Mouse (Mus musculus): Measurements from ENCODE around the gene Ccl1. TPM values are rescaled to one million over a fixed set of nuclear protein-coding genes. Genes with fewer than 3 reads are reported as not detected.

The Ccl1 gene
- polyA plus RNA-seq, 1 experiment from 2014 or later = not detected

DNA sequence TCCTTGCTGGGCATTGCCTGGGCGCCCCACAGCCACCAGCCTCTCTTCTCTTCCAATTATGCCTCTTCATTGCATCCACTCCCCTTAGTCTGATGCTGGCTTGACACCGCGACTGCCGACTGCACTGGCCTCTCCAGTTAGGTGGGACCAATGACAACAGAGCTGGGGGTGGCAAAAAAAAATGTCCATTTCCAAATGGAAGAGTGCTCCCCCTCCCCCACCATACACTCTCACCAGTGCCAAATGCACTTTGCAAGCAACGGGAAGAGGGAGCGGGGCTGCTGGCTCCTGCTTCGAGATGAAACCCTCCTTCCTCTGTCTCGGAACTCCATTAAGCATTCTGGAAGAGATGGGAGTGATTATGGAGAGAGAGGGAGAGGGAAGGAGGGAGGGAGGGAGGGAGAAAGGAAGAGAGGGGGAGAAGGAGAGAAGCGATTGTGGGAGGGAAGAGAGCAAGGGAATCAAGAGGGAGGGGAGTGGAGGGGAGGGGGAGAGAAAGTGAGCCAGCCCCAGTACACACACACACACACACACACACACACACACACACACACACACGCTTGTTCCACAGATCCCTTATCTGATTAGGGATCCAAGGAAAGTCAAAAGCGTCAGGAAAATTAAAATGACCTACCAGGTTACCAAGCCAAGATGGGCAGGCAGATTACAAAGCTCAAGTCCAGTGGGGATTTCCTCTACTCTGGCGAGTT is 5.0 kb upstream of the Ccl1 start:
- Histone ChIP-seq H3K9me3 (replicated peaks; ENCODE audit: low read length) (no peaks in the 10 kb centered on the region), H3K9ac (ENCODE audit: low read depth, low read length) (no peak overlapping the region), H3K4me3 (replicated peaks; ENCODE audit: low read depth, low read length) (no peak overlapping the region), H3K36me3 (ENCODE audit: insufficient read depth, low read length) (no peaks in the 10 kb centered on the region), H3K27me3 (ENCODE audit: insufficient read depth, low read length) (no peaks in the 10 kb centered on the region), H3K4me1 (replicated peaks; ENCODE audit: insufficient read depth, low read length) (no peaks in the 10 kb centered on the region), H3K27ac (no peak overlapping the region), H3K4me2 (ENCODE audit: low read length) (no peak overlapping the region)
- 18% methylated on average over 12 of the region's 12 CpGs for WGBS
- no peak for TF ChIP-seq CTCF (IDR thresholded peaks at IDR 0.05; ENCODE audit: low read depth)
- ATAC-seq (replicated peaks; ENCODE audit: low FRiP score, low read depth) (no peak), DNase-seq (ENCODE audit: low spot score) (no peak)

- no peaks in the 10 kb centered on the region for H3K9me3 ChIP-seq (replicated peaks; ENCODE audit: low read length)
- H3K9ac ChIP-seq (ENCODE audit: low read depth, low read length) = no peak overlapping the region
- DNase-seq (ENCODE audit: low spot score) (no peak), ATAC-seq (replicated peaks; ENCODE audit: low FRiP score, low read depth) (no peak)
- no peaks in the 10 kb centered on the region for H3K4me1 ChIP-seq (replicated peaks; ENCODE audit: insufficient read depth, low read length)
- no peak for TF ChIP-seq CTCF (IDR thresholded peaks at IDR 0.05; ENCODE audit: low read depth)
- H3K27me3 ChIP-seq (ENCODE audit: insufficient read depth, low read length) = no peaks in the 10 kb centered on the region
- no peak overlapping the region for H3K4me3 ChIP-seq (replicated peaks; ENCODE audit: low read depth, low read length)
- no peak overlapping the region for H3K4me2 ChIP-seq (ENCODE audit: low read length)
- H3K36me3 ChIP-seq (ENCODE audit: insufficient read depth, low read length) = no peaks in the 10 kb centered on the region
- WGBS = 83% methylated on average over 4 of the region's 4 CpGs
- H3K27ac ChIP-seq = no peak overlapping the region
Observed at GRCm38 (mm10) chr11:82297895-82298294, 7.6 kb downstream of the Ccl1 start.

- H3K4me3 ChIP-seq (replicated peaks; ENCODE audit: low read depth, low read length) = no peak overlapping the region
- ATAC-seq (replicated peaks; ENCODE audit: low FRiP score, low read depth) = no peak
- no peak overlapping the region for H3K27ac ChIP-seq
- TF ChIP-seq CTCF (IDR thresholded peaks at IDR 0.05; ENCODE audit: low read depth) = no peak
- no peak for DNase-seq (ENCODE audit: low spot score)
- no peaks in the 10 kb centered on the region for H3K36me3 ChIP-seq (ENCODE audit: insufficient read depth, low read length)
- H3K9me3 ChIP-seq (replicated peaks; ENCODE audit: low read length) = no peaks in the 10 kb centered on the region
- no peaks in the 10 kb centered on the region for H3K27me3 ChIP-seq (ENCODE audit: insufficient read depth, low read length)
- H3K9ac ChIP-seq (ENCODE audit: low read depth, low read length) = no peak overlapping the region
- H3K4me2 ChIP-seq (ENCODE audit: low read length) = no peak overlapping the region
- H3K4me1 ChIP-seq (replicated peaks; ENCODE audit: insufficient read depth, low read length) = no peaks in the 10 kb centered on the region
Observed at GRCm38 (mm10) chr11:82290841-82291240, 14.6 kb downstream of the Ccl1 start.

DNA sequence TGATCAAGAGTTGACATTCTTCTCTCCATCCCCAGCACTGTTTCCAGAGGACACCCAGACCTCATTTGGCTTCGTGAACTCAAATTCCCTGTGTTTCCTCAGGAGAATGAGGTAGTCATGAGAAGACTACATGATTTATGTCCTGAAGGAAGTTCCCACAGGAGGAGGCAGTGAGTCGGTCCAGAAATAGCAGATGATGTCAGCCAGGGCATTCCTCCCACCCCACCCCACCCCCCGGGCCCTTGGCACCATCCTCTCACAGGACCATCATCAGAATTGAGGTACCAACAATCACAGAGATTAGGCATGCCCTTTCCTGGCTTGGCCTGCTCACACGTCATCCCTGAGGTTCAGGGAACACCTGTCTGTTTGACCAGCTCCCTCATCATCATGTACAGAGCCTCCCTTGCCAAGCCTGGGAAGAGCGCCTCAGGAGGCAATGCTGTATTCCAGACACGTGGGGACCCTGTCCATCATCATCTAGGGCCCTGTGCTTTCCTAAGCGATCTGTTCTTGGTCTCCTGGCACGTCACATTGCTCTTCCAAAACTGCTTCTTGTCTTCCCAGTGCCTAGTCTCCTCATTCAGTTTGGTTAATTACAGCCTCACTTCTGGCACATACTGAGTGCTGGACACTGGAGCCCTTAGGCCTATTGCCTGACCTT is 31.2 kb downstream of the Ccl1 start:
- Histone ChIP-seq H3K36me3 (ENCODE audit: insufficient read depth, low read length) (no peaks in the 10 kb centered on the region), H3K9ac (ENCODE audit: low read depth, low read length) (no peak overlapping the region)
- 57% methylated on average over 8 of the region's 8 CpGs for WGBS

DNA sequence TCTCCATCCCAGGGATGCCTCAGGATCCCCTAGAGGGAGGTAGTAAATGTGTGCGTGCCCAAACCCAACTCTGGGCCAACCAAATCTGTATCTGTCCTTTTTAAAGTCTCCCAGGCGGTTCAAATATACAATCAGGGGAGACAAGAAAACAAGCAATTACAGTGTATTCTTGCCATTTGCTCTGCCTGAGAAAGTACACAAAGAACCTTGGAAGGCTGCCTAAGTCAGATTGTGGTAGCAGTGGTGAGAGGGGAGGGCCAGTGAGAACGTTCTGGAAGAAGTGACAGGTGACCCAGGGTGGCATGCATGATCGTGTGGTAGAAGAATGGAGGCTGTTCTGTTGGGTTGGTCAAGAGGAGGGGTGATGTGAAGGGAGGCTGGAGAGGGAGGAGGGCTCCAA is 46.4 kb downstream of the Ccl1 start:
- DNase-seq (ENCODE audit: low spot score) = no peak

More for the DNA sequence above, 31.2 kb downstream of the Ccl1 start:
- no peaks in the 10 kb centered on the region for H3K27me3 ChIP-seq (ENCODE audit: insufficient read depth, low read length)
- no peak overlapping the region for H3K4me2 ChIP-seq (ENCODE audit: low read length)
- H3K9me3 ChIP-seq (replicated peaks; ENCODE audit: low read length) = no peaks in the 10 kb centered on the region
- no peaks in the 10 kb centered on the region for H3K4me1 ChIP-seq (replicated peaks; ENCODE audit: insufficient read depth, low read length)
- ATAC-seq (replicated peaks; ENCODE audit: low FRiP score, low read depth) (no peak), DNase-seq (ENCODE audit: low spot score) (no peak)
- no peak overlapping the region for H3K4me3 ChIP-seq (replicated peaks; ENCODE audit: low read depth, low read length)
- no peak overlapping the region for H3K27ac ChIP-seq
- TF ChIP-seq CTCF (IDR thresholded peaks at IDR 0.05; ENCODE audit: low read depth) = no peak

GRCm38 (mm10) chr11:82255601-82256000 is 49.9 kb downstream of the Ccl1 start:
- ATAC-seq (replicated peaks; ENCODE audit: low FRiP score, low read depth) (no peak), DNase-seq (ENCODE audit: low spot score) (peak; percentile 78)
- Histone ChIP-seq H3K27me3 (ENCODE audit: insufficient read depth, low read length) (no peaks in the 10 kb centered on the region), H3K36me3 (ENCODE audit: insufficient read depth, low read length) (no peaks in the 10 kb centered on the region), H3K9ac (ENCODE audit: low read depth, low read length) (no peak overlapping the region), H3K4me3 (replicated peaks; ENCODE audit: low read depth, low read length) (no peak overlapping the region), H3K4me2 (ENCODE audit: low read length) (no peak overlapping the region), H3K4me1 (replicated peaks; ENCODE audit: insufficient read depth, low read length) (no peaks in the 10 kb centered on the region), H3K27ac (no peak overlapping the region), H3K9me3 (replicated peaks; ENCODE audit: low read length) (no peaks in the 10 kb centered on the region)
- WGBS = 24% methylated on average over 4 of the region's 4 CpGs
- peak; percentile 67 for TF ChIP-seq CTCF (IDR thresholded peaks at IDR 0.05; ENCODE audit: low read depth)

More for the DNA sequence above, 46.4 kb downstream of the Ccl1 start:
- H3K27me3 ChIP-seq (ENCODE audit: insufficient read depth, low read length) = no peaks in the 10 kb centered on the region
- H3K4me2 ChIP-seq (ENCODE audit: low read length) = no peak overlapping the region
- WGBS = 41% methylated on average over 4 of the region's 4 CpGs
- H3K36me3 ChIP-seq (ENCODE audit: insufficient read depth, low read length) = no peaks in the 10 kb centered on the region
- no peak for ATAC-seq (replicated peaks; ENCODE audit: low FRiP score, low read depth)
- no peaks in the 10 kb centered on the region for H3K4me1 ChIP-seq (replicated peaks; ENCODE audit: insufficient read depth, low read length)
- TF ChIP-seq CTCF (IDR thresholded peaks at IDR 0.05; ENCODE audit: low read depth) = no peak
- no peak overlapping the region for H3K9ac ChIP-seq (ENCODE audit: low read depth, low read length)
- no peaks in the 10 kb centered on the region for H3K9me3 ChIP-seq (replicated peaks; ENCODE audit: low read length)
- no peak overlapping the region for H3K4me3 ChIP-seq (replicated peaks; ENCODE audit: low read depth, low read length)
- H3K27ac ChIP-seq = no peak overlapping the region
